Mouse (Mus musculus) C2C12 (cell line): Measurements from ENCODE around the gene Irs3.

Experiments used
- CEBPB ChIP-seq: IDR thresholded peaks from one replicate; pipeline ENCODE4 v1.6.1; 2011; ENCODE audit warnings: low read depth, mild to moderate bottlenecking, control low read depth, moderate library complexity
- CTCF ChIP-seq: IDR thresholded peaks from one replicate; pipeline ENCODE4 v1.5.1; 2011; ENCODE audit not compliant: control insufficient read depth, insufficient read depth, insufficient read length
- FOSL1 ChIP-seq: IDR thresholded peaks from one replicate; pipeline ENCODE4 v1.8.0; 2011; ENCODE audit warnings: mild to moderate bottlenecking, low read length; ENCODE audit not compliant: poor library complexity, insufficient read depth, severe bottlenecking
- MAX ChIP-seq: IDR thresholded peaks from one replicate; pipeline ENCODE4 v1.6.1; 2011; ENCODE audit warnings: mild to moderate bottlenecking, control low read depth
- MYOD1 ChIP-seq: IDR thresholded peaks from one replicate; pipeline ENCODE4 v1.6.1; 2011; ENCODE audit warnings: low read depth; ENCODE audit not compliant: control insufficient read depth, insufficient read length
- MYOG ChIP-seq: IDR thresholded peaks from one replicate; pipeline ENCODE4 v1.6.1; 2011; ENCODE audit not compliant: control insufficient read depth, insufficient read length; ENCODE audit errors: extremely low read depth
- USF1 ChIP-seq: IDR thresholded peaks from one replicate; pipeline ENCODE4 v1.6.1; 2011; ENCODE audit warnings: low read depth, mild to moderate bottlenecking, control low read depth, moderate library complexity

- TF ChIP-seq CTCF (no peak), MYOD1 (no peak), MYOG (no peak), USF1 (no peak), MAX (no peak), CEBPB (no peak), FOSL1 (no peak)
Observed at GRCm38 (mm10) chr5:137685653-137686052, 40.1 kb upstream of the Irs3 start.
